Mouse (Mus musculus): ENCODE measurements around the gene Calcrl. TPM values are rescaled to one million over a fixed set of nuclear protein-coding genes. Genes with fewer than 3 reads are reported as not detected.

Gene Calcrl
- polyA plus RNA-seq, 1 experiment from 2014 or later: 16.5 TPM

GRCm38 (mm10) chr2:84296517-84296916, 128.7 kb downstream of the Calcrl start:
- 46% methylated on average over 5 of the region's 5 CpGs for WGBS
- no peaks in the 10 kb centered on the region for H3K9me3 ChIP-seq (ENCODE audit: control insufficient read depth, low read length)
- ATAC-seq (ENCODE audit: low FRiP score) (no peak), DNase-seq (ENCODE audit: low spot score, missing footprints) (no peak)
- no peaks in the 10 kb centered on the region for H3K4me1 ChIP-seq (ENCODE audit: control insufficient read depth, insufficient read depth, low read length)
- no peaks in the 10 kb centered on the region for H3K36me3 ChIP-seq (ENCODE audit: control insufficient read depth, insufficient read depth, low read length)
- H3K9ac ChIP-seq (ENCODE audit: low read length): no peak overlapping the region
- no peak overlapping the region for H3K27ac ChIP-seq (ENCODE audit: low read depth, low read length)
- H3K4me2 ChIP-seq: no peak overlapping the region
- H3K27me3 ChIP-seq (ENCODE audit: control insufficient read depth, insufficient read depth, low read length): no peaks in the 10 kb centered on the region
- no peak overlapping the region for H3K4me3 ChIP-seq (ENCODE audit: low read depth, low read length)

- Histone ChIP-seq H3K4me2 (no peak overlapping the region), H3K27ac (ENCODE audit: low read depth, low read length) (no peak overlapping the region), H3K27me3 (ENCODE audit: control insufficient read depth, insufficient read depth, low read length) (no peaks in the 10 kb centered on the region), H3K36me3 (ENCODE audit: control insufficient read depth, insufficient read depth, low read length) (no peaks in the 10 kb centered on the region), H3K9ac (ENCODE audit: low read length) (no peak overlapping the region), H3K4me1 (ENCODE audit: control insufficient read depth, insufficient read depth, low read length) (no peaks in the 10 kb centered on the region), H3K9me3 (ENCODE audit: control insufficient read depth, low read length) (no peaks in the 10 kb centered on the region), H3K4me3 (ENCODE audit: low read depth, low read length) (no peak overlapping the region)
- no peak for ATAC-seq (ENCODE audit: low FRiP score)
- no peak for DNase-seq (ENCODE audit: low spot score, missing footprints)
- WGBS: 88% methylated on average over 2 of the region's 2 CpGs
Measured at GRCm38 (mm10) chr2:84295068-84295467, 130.1 kb downstream of the Calcrl start.

GRCm38 (mm10) chr2:84294611-84295010, 130.6 kb downstream of the Calcrl start:
- ATAC-seq (ENCODE audit: low FRiP score) (no peak), DNase-seq (ENCODE audit: low spot score, missing footprints) (no peak)
- H3K4me3 ChIP-seq (ENCODE audit: low read depth, low read length): no peak overlapping the region
- no peaks in the 10 kb centered on the region for H3K9me3 ChIP-seq (ENCODE audit: control insufficient read depth, low read length)
- H3K36me3 ChIP-seq (ENCODE audit: control insufficient read depth, insufficient read depth, low read length): no peaks in the 10 kb centered on the region
- WGBS: 72% methylated on average over 2 of the region's 2 CpGs
- H3K27ac ChIP-seq (ENCODE audit: low read depth, low read length): no peak overlapping the region
- no peak overlapping the region for H3K4me2 ChIP-seq
- H3K9ac ChIP-seq (ENCODE audit: low read length): no peak overlapping the region
- no peaks in the 10 kb centered on the region for H3K27me3 ChIP-seq (ENCODE audit: control insufficient read depth, insufficient read depth, low read length)
- no peaks in the 10 kb centered on the region for H3K4me1 ChIP-seq (ENCODE audit: control insufficient read depth, insufficient read depth, low read length)

- Histone ChIP-seq H3K9me3 (ENCODE audit: control insufficient read depth, low read length) (no peaks in the 10 kb centered on the region), H3K4me2 (no peak overlapping the region), H3K36me3 (ENCODE audit: control insufficient read depth, insufficient read depth, low read length) (no peaks in the 10 kb centered on the region), H3K9ac (ENCODE audit: low read length) (no peak overlapping the region), H3K4me3 (ENCODE audit: low read depth, low read length) (no peak overlapping the region), H3K27me3 (ENCODE audit: control insufficient read depth, insufficient read depth, low read length) (no peaks in the 10 kb centered on the region), H3K27ac (ENCODE audit: low read depth, low read length) (no peak overlapping the region), H3K4me1 (ENCODE audit: control insufficient read depth, insufficient read depth, low read length) (no peaks in the 10 kb centered on the region)
- ATAC-seq (ENCODE audit: low FRiP score) (no peak), DNase-seq (ENCODE audit: low spot score, missing footprints) (no peak)
- 90% methylated on average over 4 of the region's 4 CpGs for WGBS
Measured at GRCm38 (mm10) chr2:84292351-84293000, 132.7 kb downstream of the Calcrl start.

GRCm38 (mm10) chr2:84288940-84289557, 136.2 kb downstream of the Calcrl start:
- Histone ChIP-seq H3K9ac (ENCODE audit: low read length) (no peak overlapping the region), H3K4me1 (ENCODE audit: control insufficient read depth, insufficient read depth, low read length) (no peaks in the 10 kb centered on the region), H3K27ac (ENCODE audit: low read depth, low read length) (no peak overlapping the region), H3K36me3 (ENCODE audit: control insufficient read depth, insufficient read depth, low read length) (no peaks in the 10 kb centered on the region), H3K4me3 (ENCODE audit: low read depth, low read length) (no peak overlapping the region), H3K4me2 (no peak overlapping the region), H3K9me3 (ENCODE audit: control insufficient read depth, low read length) (no peaks in the 10 kb centered on the region), H3K27me3 (ENCODE audit: control insufficient read depth, insufficient read depth, low read length) (no peaks in the 10 kb centered on the region)
- DNase-seq (ENCODE audit: low spot score, missing footprints) (no peak), ATAC-seq (ENCODE audit: low FRiP score) (no peak)
- WGBS: 81% methylated on average over 7 of the region's 7 CpGs

Other genes starting within 250 kb of the Calcrl start
- 20.4 and 25.4 TPM in 2 replicates for gene Tfpi, start 51.4 kb upstream of the Calcrl start, polyA plus RNA-seq (2014; fragmentation: Nextera tagmentation; extraction: Ambion mirVana)
- 36.8 and 38.3 TPM in 2 replicates for gene Ctnnd1, start 225.4 kb upstream of the Calcrl start, polyA plus RNA-seq (2014; fragmentation: Nextera tagmentation; extraction: Ambion mirVana)
- 0.19 and 0.41 TPM in 2 replicates for gene Btbd18, start 233.7 kb upstream of the Calcrl start, polyA plus RNA-seq (2014; fragmentation: Nextera tagmentation; extraction: Ambion mirVana)
- 450 and 473 TPM in 2 replicates for gene Selenoh, start 245.4 kb upstream of the Calcrl start, polyA plus RNA-seq (2014; fragmentation: Nextera tagmentation; extraction: Ambion mirVana)